Mouse (Mus musculus) G1E (cell line): ENCODE data around the gene Lactbl1.

Source experiments
- CTCF ChIP-seq: IDR thresholded peaks from 2 replicates; pipeline ENCODE4 v1.5.1; 2012; ENCODE audit warnings: low read depth, low read length, inconsistent platforms, mixed read lengths
- GATA1 ChIP-seq: IDR thresholded peaks from 2 replicates; pipeline ENCODE4 v1.6.1; 2012; ENCODE audit warnings: borderline replicate concordance, low read length, inconsistent platforms, mixed read lengths
- GATA2 ChIP-seq: IDR thresholded peaks from 2 replicates; pipeline ENCODE4 v1.6.1; 2012; ENCODE audit warnings: low read depth, low read length, inconsistent platforms, borderline replicate concordance
- POLR2AphosphoS5 ChIP-seq: IDR thresholded peaks from 2 replicates; pipeline ENCODE4 v1.6.1; 2012; ENCODE audit warnings: low read depth, low read length, inconsistent platforms; ENCODE audit not compliant: insufficient replicate concordance
- TAL1 ChIP-seq: conservative IDR thresholded peaks from 2 replicates; pipeline ENCODE4 v1.6.1; 2012; ENCODE audit warnings: low read depth, low read length, inconsistent platforms, mixed read lengths

DNA sequence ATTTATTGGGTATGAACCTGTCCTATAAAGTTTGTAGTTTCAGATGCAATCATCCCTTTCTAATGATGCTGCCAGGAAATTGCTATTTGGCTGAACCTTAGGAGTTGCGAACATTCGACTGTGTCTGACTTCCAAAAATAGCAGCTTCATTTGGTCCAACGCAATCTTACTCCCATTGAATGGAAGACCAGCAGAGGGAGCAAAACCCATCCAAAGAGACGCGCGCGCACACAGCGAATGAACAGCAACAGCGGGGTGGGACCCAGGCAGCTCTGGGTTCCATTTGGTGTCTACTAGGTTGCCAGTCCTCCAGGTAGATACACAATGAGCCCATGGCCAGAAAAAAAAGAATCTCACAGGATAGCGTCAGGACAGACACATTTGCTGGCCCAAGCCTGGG, 45.3 kb downstream of the Lactbl1 start:
- TF ChIP-seq CTCF (no peak), GATA1 (no peak), POLR2AphosphoS5 (no peak), GATA2 (no peak), TAL1 (no peak)
